Mouse (Mus musculus): ENCODE data around the gene Tbc1d4. TPM values are rescaled to one million over a fixed set of nuclear protein-coding genes. Genes with fewer than 3 reads are reported as not detected.

Gene Tbc1d4
- total RNA-seq, 4 experiments from 2014 or later, result 11.3 to 13.9 (median 11.7) TPM

- no peak for DNase-seq (ENCODE audit: low spot score in 2 of 2)
Measured at GRCm38 (mm10) chr14:101532090-101532695, 76.8 kb downstream of the Tbc1d4 start.

GRCm38 (mm10) chr14:101530455-101530854 is 78.5 kb downstream of the Tbc1d4 start:
- no peak for DNase-seq (ENCODE audit: low spot score in 2 of 2)

- DNase-seq (ENCODE audit: low spot score in 2 of 2), result no peak
Measured at GRCm38 (mm10) chr14:101529194-101529593, 79.8 kb downstream of the Tbc1d4 start.

GRCm38 (mm10) chr14:101527420-101527996 is 81.5 kb downstream of the Tbc1d4 start:
- no peak for DNase-seq (ENCODE audit: low spot score in 2 of 2)

- no peak for DNase-seq (ENCODE audit: low spot score in 2 of 2)
Measured at GRCm38 (mm10) chr14:101526478-101526877, 82.5 kb downstream of the Tbc1d4 start.

GRCm38 (mm10) chr14:101519964-101520363 is 89.0 kb downstream of the Tbc1d4 start:
- no peak for DNase-seq (ENCODE audit: low spot score in 2 of 2)

- no peak for DNase-seq (ENCODE audit: low spot score in 2 of 2)
Measured at GRCm38 (mm10) chr14:101518259-101518658, 90.7 kb downstream of the Tbc1d4 start.

GRCm38 (mm10) chr14:101517801-101518200 is 91.2 kb downstream of the Tbc1d4 start:
- DNase-seq (ENCODE audit: low spot score in 2 of 2), result no peak

GRCm38 (mm10) chr14:101517341-101517740 is 91.7 kb downstream of the Tbc1d4 start:
- DNase-seq (ENCODE audit: low spot score in 2 of 2), result no peak

GRCm38 (mm10) chr14:101516864-101517263 is 92.1 kb downstream of the Tbc1d4 start:
- no peak for DNase-seq (ENCODE audit: low spot score in 2 of 2)

- no peak for DNase-seq (ENCODE audit: low spot score in 2 of 2)
Measured at GRCm38 (mm10) chr14:101516031-101516430, 93.0 kb downstream of the Tbc1d4 start.

GRCm38 (mm10) chr14:101515271-101515670 is 93.7 kb downstream of the Tbc1d4 start:
- DNase-seq (ENCODE audit: low spot score in 2 of 2), result no peak

GRCm38 (mm10) chr14:101514557-101514971 is 94.4 kb downstream of the Tbc1d4 start:
- DNase-seq (ENCODE audit: low spot score in 2 of 2), result no peak

GRCm38 (mm10) chr14:101513163-101513562 is 95.8 kb downstream of the Tbc1d4 start:
- DNase-seq (ENCODE audit: low spot score in 2 of 2), result no peak

- no peak for DNase-seq (ENCODE audit: low spot score in 2 of 2)
Measured at GRCm38 (mm10) chr14:101511410-101511809, 97.6 kb downstream of the Tbc1d4 start.

- DNase-seq (ENCODE audit: low spot score in 2 of 2), result peak; percentile 19 to 71
Measured at GRCm38 (mm10) chr14:101510540-101511313, 98.3 kb downstream of the Tbc1d4 start.

- no peak for DNase-seq (ENCODE audit: low spot score in 2 of 2)
Measured at GRCm38 (mm10) chr14:101509759-101510158, 99.2 kb downstream of the Tbc1d4 start.

GRCm38 (mm10) chr14:101507956-101508355 is 101.0 kb downstream of the Tbc1d4 start:
- no peak for DNase-seq (ENCODE audit: low spot score in 2 of 2)

GRCm38 (mm10) chr14:101507146-101507545 is 101.8 kb downstream of the Tbc1d4 start:
- no peak for DNase-seq (ENCODE audit: low spot score in 2 of 2)

- DNase-seq (ENCODE audit: low spot score in 2 of 2), result no peak
Measured at GRCm38 (mm10) chr14:101505805-101506204, 103.2 kb downstream of the Tbc1d4 start.

GRCm38 (mm10) chr14:101504473-101505200 is 104.4 kb downstream of the Tbc1d4 start:
- no peak for DNase-seq (ENCODE audit: low spot score in 2 of 2)
